Mouse (Mus musculus) 3T3-L1 (cell line): ENCODE measurements at regions not wholly inside any gene's neighbourhood (a gene's known extent, or its start where the extent isn't known, plus 50 kb on each side); places are given as distances from the start of the nearest gene placed in this dataset.
A peak's percentile ranks its signal among the peaks of the same experiment; 100 is the strongest.

Source experiments
- DNase-seq: peaks from one replicate; pipeline ENCODE4 v3.0.0-alpha.2; 2015; ENCODE audit warnings: low read depth, low spot score

- no peak for DNase-seq
Observed at GRCm38 (mm10) chr10:91734691-91735090, 553.6 kb upstream of the Tmpo start.

DNA sequence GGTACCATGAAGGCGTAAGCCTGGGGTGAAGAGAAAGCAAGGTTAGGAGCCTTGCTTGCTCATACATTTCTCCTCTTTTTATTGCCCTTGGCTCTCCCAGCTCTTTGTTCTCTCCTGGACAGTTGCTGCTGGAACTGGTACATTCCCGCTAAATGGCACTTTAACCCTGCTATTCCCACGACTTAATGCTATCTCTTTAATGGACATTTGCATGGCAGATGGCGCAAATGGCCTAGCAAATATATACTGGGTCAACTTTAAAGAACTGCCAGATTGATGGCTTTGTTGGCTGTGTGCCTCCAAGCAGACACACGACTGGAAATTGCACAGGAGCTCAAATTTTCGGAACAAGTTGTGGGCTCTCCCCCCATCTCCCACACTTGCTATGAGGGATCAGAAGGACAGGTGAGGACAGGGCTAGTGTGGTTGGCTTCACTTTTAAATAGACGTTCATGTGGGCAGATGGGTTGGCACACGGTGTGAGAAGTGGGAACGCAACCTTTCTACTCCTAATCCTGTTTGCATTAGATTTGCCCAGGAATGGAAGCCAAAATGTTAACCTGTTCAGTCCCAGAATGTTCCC lies 551.0 kb upstream of the Tmpo start:
- no peak for DNase-seq

DNA sequence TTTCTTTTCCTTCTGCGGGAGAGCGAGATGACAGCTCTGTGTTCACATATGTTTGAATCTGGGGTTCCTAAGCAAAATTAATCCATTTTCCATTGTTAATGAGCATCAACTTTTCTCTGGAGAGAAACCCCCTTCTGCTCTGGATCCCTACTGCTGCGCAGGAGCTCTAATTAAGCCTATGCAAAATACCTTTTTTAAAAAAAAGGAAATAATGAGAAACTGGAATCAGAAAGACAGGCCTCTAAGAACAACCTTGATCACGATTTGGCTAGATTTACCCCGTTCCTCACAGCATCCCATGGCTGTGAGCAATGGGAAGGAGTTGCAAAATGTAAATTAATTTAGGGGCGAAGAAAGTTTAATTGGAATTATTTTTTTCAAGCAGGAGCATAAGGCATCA lies 548.9 kb upstream of the Tmpo start:
- DNase-seq, result no peak

DNA sequence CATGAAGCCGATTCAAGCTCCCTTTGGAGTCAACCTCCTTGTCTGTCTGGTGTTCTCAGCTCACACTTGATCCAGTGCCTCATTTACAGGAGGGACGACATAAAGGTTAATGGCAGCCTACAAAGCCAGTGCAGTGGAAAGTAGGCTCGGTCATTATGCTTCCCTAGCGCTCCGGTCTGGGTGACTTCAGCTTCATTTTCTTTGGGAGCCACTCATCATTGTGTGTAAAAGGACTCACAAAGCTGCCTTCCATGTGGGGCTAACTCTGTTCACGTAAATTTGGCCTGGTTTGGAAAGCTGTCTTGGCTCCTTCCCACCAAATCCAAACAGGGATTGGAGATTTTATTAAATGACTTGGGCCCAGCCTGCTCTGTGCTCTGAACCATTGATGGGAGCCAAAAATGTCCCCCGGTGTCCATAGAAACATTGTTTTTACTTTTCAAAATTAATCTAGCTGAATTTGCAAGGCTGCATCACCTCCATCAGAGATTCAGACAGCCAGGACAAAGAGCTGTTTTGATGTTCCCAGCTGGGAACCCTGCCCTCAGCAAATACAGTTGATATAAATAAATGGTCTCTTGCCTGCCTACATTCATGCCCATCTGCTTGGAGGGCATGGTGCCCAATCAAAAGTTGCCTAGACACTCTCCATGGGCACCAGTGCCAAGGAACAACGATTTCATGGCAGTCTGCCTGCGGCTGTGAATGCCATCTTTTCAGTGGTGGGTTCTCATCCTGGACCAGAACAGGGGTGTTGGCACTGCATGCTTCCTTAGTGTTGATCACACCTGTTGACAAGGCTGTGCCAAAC lies 538.7 kb upstream of the Tmpo start:
- no peak for DNase-seq

- no peak for DNase-seq
Observed at GRCm38 (mm10) chr10:91716604-91717003, 535.5 kb upstream of the Tmpo start.

DNA sequence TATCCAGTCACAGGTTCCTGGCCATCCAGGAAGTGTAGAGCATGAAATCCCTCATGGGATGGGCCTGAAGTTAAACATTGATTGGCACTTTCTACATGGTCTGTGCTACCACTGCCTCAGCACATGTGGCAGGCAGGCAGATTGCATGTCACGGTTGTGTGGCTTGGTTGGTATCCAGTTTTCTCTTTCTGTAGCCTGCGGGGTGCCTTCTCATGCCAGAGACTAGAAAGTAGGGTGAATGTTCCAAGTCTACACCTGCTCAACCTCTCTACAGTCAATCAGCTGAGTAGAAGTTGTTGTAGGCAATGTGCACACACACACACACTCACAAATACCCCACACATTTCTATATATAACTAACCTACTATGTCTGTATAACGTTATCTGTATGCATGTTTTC lies 533.5 kb upstream of the Tmpo start:
- DNase-seq, result no peak

GRCm38 (mm10) chr10:91713529-91713928 lies 532.4 kb upstream of the Tmpo start:
- DNase-seq, result no peak

DNA sequence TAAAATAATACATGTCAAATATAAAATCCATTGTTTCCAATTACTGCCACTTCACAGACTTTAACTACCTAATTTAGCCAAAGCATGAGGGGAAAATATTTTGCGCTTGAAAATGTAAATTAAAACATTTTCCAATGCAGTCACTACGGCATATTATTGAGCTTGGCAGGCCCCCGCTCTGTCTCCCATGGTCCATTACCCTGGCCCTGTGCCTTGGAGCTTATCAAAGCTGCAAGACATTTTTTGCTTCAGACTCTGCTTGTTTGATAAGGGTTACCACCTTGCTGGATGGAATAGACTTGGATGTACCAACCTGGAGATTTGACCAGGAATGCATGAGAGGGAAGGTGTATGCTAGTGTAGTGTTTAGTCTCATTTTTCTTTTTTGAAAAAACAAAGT lies 525.7 kb upstream of the Tmpo start:
- DNase-seq, result no peak

- peak; percentile 95 for DNase-seq
Observed at GRCm38 (mm10) chr10:91704751-91705150, 523.6 kb upstream of the Tmpo start.

DNA sequence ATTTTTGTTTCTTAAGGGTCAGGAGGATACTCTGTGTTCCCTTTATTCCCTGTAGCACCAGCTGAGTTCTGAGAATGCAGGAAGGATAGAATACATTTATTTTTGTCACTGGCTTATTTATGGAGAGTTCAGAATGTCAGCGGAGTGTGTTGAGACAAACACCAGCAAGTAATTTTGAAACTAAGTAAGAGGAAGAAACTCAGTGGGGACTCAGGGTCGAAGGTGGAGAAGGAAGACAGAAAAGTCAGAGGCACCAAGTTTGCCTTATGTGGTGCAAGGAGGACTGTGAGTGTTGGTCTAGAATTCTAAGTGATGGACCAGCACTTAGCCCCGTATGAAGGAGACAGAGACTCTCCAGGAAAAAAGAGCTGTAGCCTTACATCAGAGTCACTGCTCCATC lies 520.7 kb upstream of the Tmpo start:
- DNase-seq, result no peak

GRCm38 (mm10) chr10:91686082-91686618 lies 505.0 kb upstream of the Tmpo start:
- no peak for DNase-seq

GRCm38 (mm10) chr10:91685164-91686027 lies 504.3 kb upstream of the Tmpo start:
- DNase-seq, result peak; percentile 48

- no peak for DNase-seq
Observed at GRCm38 (mm10) chr10:91679641-91680040, 498.5 kb upstream of the Tmpo start.

- DNase-seq, result no peak
Observed at GRCm38 (mm10) chr10:91637911-91638310, 456.8 kb upstream of the Tmpo start.

- DNase-seq, result no peak
Observed at GRCm38 (mm10) chr10:91628672-91629071, 447.6 kb upstream of the Tmpo start.

- DNase-seq, result no peak
Observed at GRCm38 (mm10) chr10:91622281-91622680, 441.2 kb upstream of the Tmpo start.

- no peak for DNase-seq
Observed at GRCm38 (mm10) chr10:91613794-91614479, 432.8 kb upstream of the Tmpo start.

- DNase-seq, result no peak
Observed at GRCm38 (mm10) chr10:91612052-91612451, 430.9 kb upstream of the Tmpo start.

GRCm38 (mm10) chr10:91594891-91595290 lies 413.8 kb upstream of the Tmpo start:
- DNase-seq, result no peak

- no peak for DNase-seq
Observed at GRCm38 (mm10) chr10:91593378-91593777, 412.3 kb upstream of the Tmpo start.

GRCm38 (mm10) chr10:91591845-91592244 lies 410.7 kb upstream of the Tmpo start:
- DNase-seq, result no peak

GRCm38 (mm10) chr10:91591398-91591811 lies 410.3 kb upstream of the Tmpo start:
- DNase-seq, result no peak
